Mouse (Mus musculus) midbrain, postnatal 0 days (tissue): ENCODE results near the gene Colgalt1. TPM values are rescaled to one million over a fixed set of nuclear protein-coding genes. Genes with fewer than 3 reads are reported as not detected.
A peak's percentile ranks its signal among the peaks of the same experiment; 100 is the strongest.

Experiments
- ATAC-seq: fragments of 200-750 bp; cut with Nextera tagmentation; 2 replicates; pipeline ENCODE4 v1.8.0; 2017; ENCODE audit warnings: moderate number of reproducible peaks, mild to moderate bottlenecking, moderate TSS enrichment, moderate library complexity; ENCODE audit not compliant: low FRiP score
- DNase-seq: peaks from one replicate; pipeline ENCODE4 v3.0.0-alpha.2; 2015; ENCODE audit warnings: low spot score
- H3K27ac ChIP-seq: fragments of 300-500 bp; sonication (generic); 2 replicates; pipeline ENCODE4 v1.5.1; 2014; ENCODE audit warnings: low read depth, mild to moderate bottlenecking, low read length, mixed read lengths
- H3K27me3 ChIP-seq: fragments of 300-500 bp; sonication (generic); 2 replicates; pipeline ENCODE4 v1.6.1; 2014; ENCODE audit warnings: low read length, control low read depth, mixed read lengths; ENCODE audit not compliant: insufficient read depth
- H3K36me3 ChIP-seq: fragments of 300-500 bp; sonication (generic); 2 replicates; pipeline ENCODE4 v1.6.1; 2014; ENCODE audit warnings: low read length, control low read depth, mixed read lengths; ENCODE audit not compliant: insufficient read depth
- H3K4me1 ChIP-seq: fragments of 300-500 bp; sonication (generic); 2 replicates; pipeline ENCODE4 v1.6.1; 2014; ENCODE audit warnings: mild to moderate bottlenecking, control low read depth, antibody characterized with exemption, low read length, mixed read lengths; ENCODE audit not compliant: insufficient read depth
- H3K4me2 ChIP-seq: fragments of 300-500 bp; sonication (generic); 2 replicates; pipeline ENCODE4 v1.6.1; 2014; ENCODE audit warnings: low read depth, mild to moderate bottlenecking, low read length, mixed read lengths; ENCODE audit not compliant: poor library complexity, severe bottlenecking
- H3K4me3 ChIP-seq: fragments of 300-500 bp; sonication (generic); 2 replicates; pipeline ENCODE4 v1.5.1; 2014; ENCODE audit warnings: low read depth, mild to moderate bottlenecking, low read length, moderate library complexity
- H3K9ac ChIP-seq: fragments of 300-500 bp; sonication (generic); replicated peaks from 2 replicates; pipeline ENCODE4 v1.6.1; 2014; ENCODE audit warnings: mild to moderate bottlenecking, low read length, moderate library complexity, mixed read lengths; ENCODE audit not compliant: poor library complexity, severe bottlenecking
- H3K9me3 ChIP-seq: fragments of 300-500 bp; sonication (generic); 2 replicates; pipeline ENCODE4 v1.6.1; 2016; ENCODE audit warnings: low read length, control low read depth
- CTCF ChIP-seq: IDR thresholded peaks from 2 replicates; pipeline ENCODE4 v1.5.1; 2016; ENCODE audit warnings: antibody characterized with exemption, mild to moderate bottlenecking
- WGBS: fragments of 180-500 bp; shearing (Covaris S2); extraction: QIAGEN DNeasy Blood & Tissue Kit; methylation state at CpG from one replicate; pipeline ENCODE4 v1.1.7; 2014; 5-methylcytosine and 5-hydroxymethylcytosine counted together
- polyA plus RNA-seq: library from polyadenylated mRNA; unstranded; fragments of >200 nt; fragmentation: Nextera tagmentation; extraction: Ambion mirVana; gene quantifications from 2 replicates; pipeline ENCODE4 v1.2.1, GENCODE M21; 2015
- total RNA-seq: library from RNA; depleted of rRNA; stranded (reverse); fragments of >200 nt; gene quantifications from 2 replicates; pipeline ENCODE4 v1.2.3, GENCODE M21; 2014

Gene Colgalt1
- total and polyA plus RNA-seq, 2 experiments from 2014 or later, result 62.8 to 106 TPM

DNA sequence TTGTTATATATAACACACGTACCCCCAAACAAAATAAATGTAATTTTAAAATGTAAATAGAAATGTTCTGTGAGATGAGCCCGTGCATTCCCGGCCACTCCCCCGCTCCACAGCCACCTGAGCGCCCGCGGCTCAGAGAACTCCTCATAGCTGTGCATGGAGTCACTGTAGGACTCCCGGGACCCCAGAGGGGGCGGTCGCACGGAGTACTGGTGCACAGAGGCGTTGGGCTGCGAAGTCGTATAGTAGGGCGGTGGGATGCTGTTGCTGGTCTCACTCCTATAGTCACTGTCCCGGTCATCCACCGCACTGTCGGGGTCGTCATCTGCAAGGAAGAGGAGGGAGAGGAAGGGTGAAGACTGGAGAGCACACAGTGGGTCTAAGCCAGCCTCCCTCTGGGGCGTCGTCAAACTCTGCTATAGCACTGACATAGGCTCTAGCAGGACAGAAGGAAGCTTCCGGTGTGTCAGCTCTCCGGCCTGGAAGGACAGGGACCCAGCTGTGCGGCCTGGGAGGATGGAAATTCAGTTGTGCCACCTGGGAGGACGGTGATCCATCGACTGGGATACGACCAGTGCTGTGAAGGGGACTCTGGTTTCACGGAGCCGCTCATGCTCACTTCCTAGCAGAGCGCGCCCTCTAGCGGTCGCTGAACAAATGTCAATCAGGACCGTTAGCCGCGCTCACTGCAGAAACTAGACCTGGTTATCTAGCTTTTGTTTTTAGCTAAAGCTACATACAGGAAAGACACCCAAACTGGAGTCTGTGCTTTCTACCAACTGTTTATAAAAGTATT lies 49.7 kb downstream of the Colgalt1 start:
- Histone ChIP-seq H3K36me3 (peaks cover 56% of the 10 kb centered on the region), H3K4me3 (no peak overlapping the region), H3K9ac (no peak overlapping the region), H3K4me2 (no peak overlapping the region), H3K9me3 (no peaks in the 10 kb centered on the region), H3K27ac (no peak overlapping the region), H3K4me1 (no peaks in the 10 kb centered on the region), H3K27me3 (no peaks in the 10 kb centered on the region; the same call in 1 of the 2 replicates)
- WGBS, result 10% methylated on average over 36 of the region's 36 CpGs
- peak; percentile 95 for TF ChIP-seq CTCF
- DNase-seq (peak; percentile 92), ATAC-seq (peak; percentile 34)

DNA sequence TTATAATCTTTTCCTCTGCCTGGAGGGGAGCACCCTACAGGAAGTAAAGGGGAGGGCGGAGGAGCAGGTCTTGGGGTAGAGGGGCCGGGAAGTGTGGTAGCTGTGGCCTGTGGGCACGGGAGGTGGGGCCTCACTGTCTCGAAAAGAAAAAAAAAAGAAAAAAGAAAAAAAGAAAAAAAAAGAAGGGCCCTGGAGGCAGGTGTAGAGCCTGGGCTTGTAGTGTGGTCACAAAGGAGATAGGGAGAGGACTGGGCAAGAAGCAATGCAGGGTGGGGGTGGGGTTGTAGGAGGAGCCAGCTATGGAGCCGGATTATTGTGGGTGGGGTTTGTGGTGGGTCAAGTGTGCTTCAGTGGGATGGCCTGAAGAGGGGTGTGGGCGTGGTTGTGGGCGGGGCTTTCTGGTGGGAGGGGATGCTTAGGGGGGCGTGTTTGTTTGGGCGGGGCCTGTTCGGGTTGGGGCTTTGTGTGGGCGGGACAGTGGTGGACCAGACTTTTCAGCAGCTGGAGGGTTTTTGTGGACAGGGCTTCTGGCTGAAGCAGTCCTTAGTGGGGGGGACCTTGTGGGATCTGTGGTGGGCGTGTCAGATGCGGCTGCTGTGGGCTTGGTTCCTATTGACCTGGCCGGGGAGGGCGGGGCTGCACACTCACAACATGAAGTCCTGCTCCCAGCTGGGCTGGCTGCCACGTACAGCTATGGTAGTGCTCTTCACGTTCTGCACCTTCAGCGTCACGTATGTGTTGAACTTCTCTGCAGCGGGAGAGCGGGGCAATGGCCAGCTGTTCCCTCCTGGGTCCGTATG lies 54.7 kb downstream of the Colgalt1 start:
- peak overlapping the region; percentile 9; the same call in 1 of the 2 replicates for H3K4me2 ChIP-seq
- DNase-seq (peak; percentile 40), ATAC-seq (no peak)
- H3K27me3 ChIP-seq, result no peaks in the 10 kb centered on the region
- no peak for TF ChIP-seq CTCF
- no peak overlapping the region for H3K9ac ChIP-seq
- H3K9me3 ChIP-seq, result no peaks in the 10 kb centered on the region
- WGBS, result 10% methylated on average over 20 of the region's 22 CpGs
- no peak overlapping the region for H3K27ac ChIP-seq
- no peak overlapping the region for H3K4me3 ChIP-seq
- H3K4me1 ChIP-seq, result peaks cover 17% of the 10 kb centered on the region; the same call in 1 of the 2 replicates
- H3K36me3 ChIP-seq, result peaks cover 33% of the 10 kb centered on the region

DNA sequence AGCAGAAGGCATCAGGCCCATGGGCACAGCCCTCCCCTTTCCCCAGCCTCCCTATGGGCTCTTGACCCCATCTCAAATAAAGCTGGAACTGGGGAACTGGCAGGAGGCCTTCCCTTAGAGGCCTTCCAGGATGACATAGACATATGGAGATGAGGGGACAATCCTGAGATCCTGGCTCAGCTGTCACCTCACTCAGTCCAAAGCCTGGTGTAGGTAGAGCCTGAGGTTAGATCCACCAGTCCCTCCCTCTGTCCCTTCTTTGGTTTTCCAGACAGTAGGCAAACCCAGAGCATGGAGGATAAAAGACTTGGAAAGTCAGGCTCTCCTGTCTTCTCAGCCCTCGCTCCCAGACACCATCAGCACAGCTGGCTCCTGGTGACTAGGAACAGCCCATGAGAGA lies 56.1 kb downstream of the Colgalt1 start:
- Histone ChIP-seq H3K27ac (no peak overlapping the region), H3K4me3 (no peak overlapping the region), H3K4me2 (no peak overlapping the region), H3K9me3 (no peaks in the 10 kb centered on the region), H3K4me1 (peaks cover 17% of the 10 kb centered on the region; the same call in 1 of the 2 replicates), H3K36me3 (peaks cover 29% of the 10 kb centered on the region), H3K9ac (peak overlapping the region; percentile 44; the same call in 1 of the 2 replicates), H3K27me3 (no peaks in the 10 kb centered on the region)
- ATAC-seq (no peak), DNase-seq (no peak)
- WGBS, result 22% methylated on average over 1 of the region's 1 CpGs
- no peak for TF ChIP-seq CTCF

DNA sequence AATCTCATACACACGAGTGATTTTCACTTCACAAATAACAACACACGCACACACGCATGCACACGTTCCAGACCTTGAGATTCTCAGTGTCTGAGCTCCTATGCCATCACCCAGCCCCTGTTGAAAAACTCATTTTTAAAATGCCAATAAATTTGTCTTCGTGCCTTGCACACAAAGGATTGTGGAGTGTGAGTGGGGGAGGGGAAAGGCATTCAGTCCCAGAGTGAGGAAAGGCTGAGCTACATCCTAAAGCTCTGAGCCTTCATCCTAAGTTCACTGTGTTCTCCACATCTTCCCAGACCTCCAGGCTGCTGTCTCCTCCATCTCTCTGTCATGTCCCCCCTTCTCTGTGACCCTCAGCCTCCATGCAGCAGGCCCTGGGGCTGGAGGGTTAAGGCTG lies 56.5 kb downstream of the Colgalt1 start:
- Histone ChIP-seq H3K36me3 (peaks cover 25% of the 10 kb centered on the region), H3K4me3 (no peak overlapping the region), H3K9me3 (no peaks in the 10 kb centered on the region), H3K4me2 (no peak overlapping the region), H3K27ac (no peak overlapping the region), H3K9ac (peak overlapping the region; percentile 44), H3K27me3 (no peaks in the 10 kb centered on the region), H3K4me1 (peaks cover 17% of the 10 kb centered on the region; the same call in 1 of the 2 replicates)
- TF ChIP-seq CTCF, result no peak
- 44% methylated on average over 5 of the region's 5 CpGs for WGBS
- DNase-seq, result no peak
- ATAC-seq, result no peak

DNA sequence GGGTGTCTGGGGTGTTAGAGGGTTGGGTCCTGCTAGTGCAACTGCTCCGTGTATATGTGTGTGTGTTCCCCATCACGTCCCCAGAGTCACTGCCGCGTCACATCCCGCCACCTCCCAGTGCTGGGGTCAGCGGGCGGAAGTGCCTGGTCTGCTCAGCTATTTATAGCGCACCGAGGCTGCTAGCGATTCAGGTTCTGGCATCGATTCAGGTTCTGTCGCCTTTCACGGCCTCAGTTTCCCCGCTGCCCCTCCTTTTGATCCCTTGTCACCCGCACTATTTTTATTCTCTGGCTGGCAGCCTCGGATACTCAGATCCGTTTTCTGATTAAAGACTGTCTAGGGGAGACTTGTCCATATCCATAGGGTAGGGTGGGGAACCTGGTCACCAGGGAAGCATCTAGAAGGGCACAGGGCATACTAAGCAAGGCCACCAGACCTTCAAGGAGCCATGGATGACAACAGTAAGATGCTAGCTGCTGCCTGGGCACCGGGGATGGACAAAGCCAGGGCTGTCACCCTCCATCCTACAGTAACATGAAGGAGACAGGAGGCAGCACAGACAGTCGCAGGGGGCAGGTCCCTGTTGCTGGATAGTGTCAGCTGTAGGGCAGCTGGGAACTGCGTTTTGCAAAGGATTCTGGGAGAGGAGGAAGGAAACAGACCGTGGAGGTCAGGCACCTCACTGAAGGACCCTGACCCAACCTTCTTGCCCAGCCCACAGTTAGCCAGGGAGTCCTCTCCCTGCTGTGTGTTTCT lies 57.6 kb downstream of the Colgalt1 start:
- H3K4me1 ChIP-seq, result peaks cover 17% of the 10 kb centered on the region; the same call in 1 of the 2 replicates
- peak; percentile 37 for DNase-seq
- H3K4me3 ChIP-seq, result peak overlapping the region; percentile 1; the same call in 1 of the 2 replicates
- H3K9ac ChIP-seq, result peak overlapping the region; percentile 29; the same call in 1 of the 2 replicates
- WGBS, result 9% methylated on average over 21 of the region's 21 CpGs
- H3K36me3 ChIP-seq, result peaks cover 17% of the 10 kb centered on the region
- no peak for ATAC-seq
- H3K4me2 ChIP-seq, result peak overlapping the region; percentile 26
- TF ChIP-seq CTCF, result no peak
- H3K27ac ChIP-seq, result 0 out of 2 replicates have a peak overlapping the region, but pooled peaks have one; percentile 12
- no peaks in the 10 kb centered on the region for H3K9me3 ChIP-seq
- H3K27me3 ChIP-seq, result no peaks in the 10 kb centered on the region
